Mouse (Mus musculus) heart, postnatal 0 days (tissue): ENCODE measurements at regions not wholly inside any gene's neighbourhood (a gene's known extent, or its start where the extent isn't known, plus 50 kb on each side); places are given as distances from the start of the nearest gene placed in this dataset.

Source experiments
- ATAC-seq: fragments of 200-750 bp; cut with Nextera tagmentation; 2 replicates; pipeline ENCODE4 v1.8.0; 2017; ENCODE audit warnings: low read depth, moderate number of reproducible peaks, moderate library complexity; ENCODE audit not compliant: insufficient read depth
- DNase-seq: peaks from one replicate; pipeline ENCODE4 v3.0.0-alpha.2; 2016; ENCODE audit warnings: low spot score
- H3K27ac ChIP-seq: fragments of 300-500 bp; sonication (generic); 2 replicates; pipeline ENCODE4 v1.5.1; 2014; ENCODE audit warnings: low read depth, mild to moderate bottlenecking
- H3K27me3 ChIP-seq: fragments of 300-500 bp; sonication (generic); 2 replicates; pipeline ENCODE4 v1.6.1; 2014; ENCODE audit warnings: low read length, mixed read lengths; ENCODE audit not compliant: control insufficient read depth, insufficient read depth
- H3K36me3 ChIP-seq: fragments of 300-500 bp; sonication (generic); replicated peaks from 2 replicates; pipeline ENCODE4 v1.6.1; 2014; ENCODE audit warnings: low read length, mixed read lengths; ENCODE audit not compliant: control insufficient read depth, insufficient read depth
- H3K4me1 ChIP-seq: fragments of 300-500 bp; sonication (generic); 2 replicates; pipeline ENCODE4 v1.6.1; 2014; ENCODE audit warnings: antibody characterized with exemption; ENCODE audit not compliant: control insufficient read depth, insufficient read depth
- H3K4me2 ChIP-seq: fragments of 300-500 bp; sonication (generic); 2 replicates; pipeline ENCODE4 v1.6.1; 2014; ENCODE audit warnings: low read depth, mild to moderate bottlenecking, low read length, moderate library complexity
- H3K4me3 ChIP-seq: fragments of 300-500 bp; sonication (generic); 2 replicates; pipeline ENCODE4 v1.5.1; 2014; ENCODE audit warnings: low read depth, low read length
- H3K9ac ChIP-seq: fragments of 300-500 bp; sonication (generic); replicated peaks from 2 replicates; pipeline ENCODE4 v1.6.1; 2014; ENCODE audit warnings: low read depth, low read length, mixed read lengths
- H3K9me3 ChIP-seq: fragments of 300-500 bp; sonication (generic); replicated peaks from 2 replicates; pipeline ENCODE4 v1.6.1; 2016; ENCODE audit warnings: low read length; ENCODE audit not compliant: control insufficient read depth
- CTCF ChIP-seq: IDR thresholded peaks from 2 replicates; pipeline ENCODE4 v1.5.1; 2016; ENCODE audit warnings: antibody characterized with exemption, control low read depth, low read depth
- EP300 ChIP-seq: IDR thresholded peaks from 2 replicates; pipeline ENCODE4 v1.6.1; 2016; ENCODE audit warnings: antibody characterized with exemption, low read depth
- WGBS: fragments of 180-500 bp; shearing (Covaris S2); extraction: QIAGEN DNeasy Blood & Tissue Kit; methylation state at CpG from one replicate; pipeline ENCODE4 v1.1.7; 2014; 5-methylcytosine and 5-hydroxymethylcytosine counted together

DNA sequence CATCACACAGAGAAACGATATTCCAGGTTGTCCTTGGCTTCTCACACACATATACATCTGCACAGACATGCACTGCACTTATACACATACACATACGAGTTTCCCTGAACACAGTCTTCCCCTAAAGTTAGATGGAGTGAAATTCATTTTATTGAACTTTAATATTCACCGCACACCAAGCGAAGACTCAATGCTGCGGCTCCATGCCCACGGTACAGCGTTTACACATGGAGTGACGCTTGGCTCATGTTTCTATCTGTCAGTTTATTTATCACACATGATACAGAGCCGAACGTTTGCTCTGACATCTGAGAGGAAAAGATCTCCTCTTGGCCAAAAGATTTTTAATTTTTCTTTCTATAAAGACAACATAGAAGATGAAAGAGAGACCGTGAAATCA is 300.6 kb downstream of the Cbln4 start:
- no peak overlapping the region for H3K9ac ChIP-seq
- DNase-seq (no peak), ATAC-seq (no peak)
- no peaks in the 10 kb centered on the region; the same call in 1 of the 2 replicates for H3K9me3 ChIP-seq
- no peak overlapping the region for H3K27ac ChIP-seq
- no peak overlapping the region for H3K4me3 ChIP-seq
- no peaks in the 10 kb centered on the region for H3K36me3 ChIP-seq
- no peak overlapping the region for H3K4me2 ChIP-seq
- 40% methylated on average over 11 of the region's 11 CpGs for WGBS
- H3K27me3 ChIP-seq: no peaks in the 10 kb centered on the region
- TF ChIP-seq CTCF: no peak
- no peak for TF ChIP-seq EP300
- no peaks in the 10 kb centered on the region for H3K4me1 ChIP-seq

DNA sequence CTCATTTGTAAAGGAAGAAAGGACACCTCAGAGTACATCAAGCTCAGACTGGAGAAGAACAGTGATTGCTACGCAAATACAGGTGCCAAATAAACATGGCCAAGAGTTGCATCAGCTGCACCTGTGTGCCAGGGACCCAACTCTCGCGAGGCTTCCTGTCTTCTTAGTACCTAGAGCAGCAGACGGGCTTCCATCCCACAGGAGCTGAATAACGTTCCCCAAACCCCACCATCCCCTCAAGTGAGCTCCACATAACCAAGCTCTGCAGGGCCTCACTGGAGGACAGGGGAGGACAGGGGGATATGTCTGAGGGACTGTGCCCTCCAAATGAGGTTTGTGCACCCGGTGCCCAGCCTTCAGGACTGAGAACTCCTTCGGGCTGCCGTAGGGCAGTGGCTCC is 305.5 kb downstream of the Cbln4 start:
- WGBS: 86% methylated on average over 8 of the region's 8 CpGs
- no peak for ATAC-seq
- no peak for TF ChIP-seq CTCF
- no peak for TF ChIP-seq EP300

DNA sequence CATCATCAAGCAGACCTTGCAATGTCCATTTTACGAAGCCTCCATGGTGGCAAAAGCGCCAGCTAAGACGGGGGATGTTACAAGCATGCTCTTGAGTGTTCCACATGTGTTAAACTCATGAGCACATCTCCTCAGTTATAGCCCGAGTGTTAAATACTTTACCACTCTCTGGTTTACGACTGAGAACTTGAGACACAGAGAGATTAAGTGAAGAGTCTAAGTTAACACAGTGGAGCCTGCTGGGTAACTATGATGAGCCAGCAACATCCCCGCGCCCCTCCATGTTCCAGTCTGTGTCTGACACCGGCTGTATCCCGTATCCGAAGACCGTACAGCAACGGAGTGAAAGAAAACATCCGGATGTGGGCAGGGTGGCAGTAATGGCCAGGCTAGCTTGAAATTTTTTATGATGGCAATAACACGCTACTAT is 308.2 kb downstream of the Cbln4 start:
- Histone ChIP-seq H3K4me3 (no peak overlapping the region), H3K27ac (no peak overlapping the region), H3K4me1 (no peaks in the 10 kb centered on the region), H3K36me3 (no peaks in the 10 kb centered on the region), H3K4me2 (no peak overlapping the region), H3K9me3 (no peaks in the 10 kb centered on the region), H3K9ac (no peak overlapping the region), H3K27me3 (no peaks in the 10 kb centered on the region)
- ATAC-seq (no peak), DNase-seq (no peak)
- TF ChIP-seq CTCF (no peak), EP300 (no peak)
- WGBS: 72% methylated on average over 14 of the region's 14 CpGs

More for the DNA sequence above, 305.5 kb downstream of the Cbln4 start:
- Histone ChIP-seq H3K9ac (no peak overlapping the region), H3K27me3 (no peaks in the 10 kb centered on the region), H3K4me1 (no peaks in the 10 kb centered on the region), H3K4me3 (no peak overlapping the region), H3K27ac (no peak overlapping the region), H3K36me3 (no peaks in the 10 kb centered on the region), H3K4me2 (no peak overlapping the region), H3K9me3 (no peaks in the 10 kb centered on the region)
- DNase-seq: no peak

DNA sequence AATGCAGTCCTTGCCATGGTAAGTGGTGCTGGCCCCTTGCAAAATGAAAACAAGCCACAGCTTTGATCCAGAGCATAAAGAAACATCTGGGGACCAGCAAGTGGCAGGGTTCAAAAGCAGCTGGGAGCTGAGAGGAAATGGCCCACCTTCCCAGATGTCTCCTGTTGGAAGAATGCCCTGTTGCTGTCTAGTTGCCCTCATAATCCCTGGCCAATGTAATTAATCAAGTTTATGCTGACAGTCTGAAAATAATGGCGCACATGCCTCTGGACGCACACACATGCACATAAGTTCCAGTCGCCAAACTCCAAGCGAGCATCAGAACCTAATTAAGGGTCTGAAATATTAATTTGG is 308.7 kb downstream of the Cbln4 start:
- H3K4me2 ChIP-seq: no peak overlapping the region

DNA sequence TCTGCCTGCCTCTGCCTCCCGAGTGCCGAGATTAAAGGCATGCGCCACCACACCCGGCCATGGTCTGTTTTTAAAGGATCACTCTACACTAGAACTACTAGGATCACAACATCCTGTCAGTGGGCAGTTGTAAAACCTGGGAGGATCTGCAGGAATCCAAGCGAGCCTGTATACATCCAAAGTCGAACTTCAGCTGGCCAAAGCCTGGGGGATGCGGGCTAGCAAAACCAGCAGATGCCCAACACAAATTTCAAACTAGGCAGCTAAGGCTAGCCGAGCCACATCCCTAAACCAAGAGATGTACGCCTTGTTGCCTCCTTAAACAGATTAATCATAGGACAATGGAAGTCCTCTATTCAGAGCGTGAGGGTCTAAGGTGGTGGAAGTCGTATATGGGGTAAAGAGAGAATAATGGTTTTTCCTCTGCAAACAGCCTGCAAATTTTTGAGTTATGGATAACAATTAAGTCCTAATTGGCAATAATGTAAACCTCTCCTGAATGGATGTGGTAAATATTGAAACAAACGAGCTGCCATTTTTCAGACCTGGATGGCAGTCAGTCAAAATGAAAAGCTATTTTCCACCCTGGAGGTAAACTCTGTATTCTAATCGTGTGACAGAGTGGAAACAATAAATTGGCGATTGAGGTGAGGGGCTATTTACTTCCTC is 309.2 kb downstream of the Cbln4 start:
- no peaks in the 10 kb centered on the region for H3K36me3 ChIP-seq
- WGBS: 78% methylated on average over 14 of the region's 14 CpGs
- H3K4me2 ChIP-seq: no peak overlapping the region
- DNase-seq (no peak), ATAC-seq (no peak)
- no peak overlapping the region for H3K27ac ChIP-seq
- no peaks in the 10 kb centered on the region for H3K4me1 ChIP-seq
- no peaks in the 10 kb centered on the region for H3K9me3 ChIP-seq
- no peak overlapping the region for H3K4me3 ChIP-seq
- H3K27me3 ChIP-seq: no peaks in the 10 kb centered on the region
- no peak overlapping the region for H3K9ac ChIP-seq
- no peak for TF ChIP-seq CTCF
- no peak for TF ChIP-seq EP300

More for the DNA sequence above, 308.7 kb downstream of the Cbln4 start:
- no peaks in the 10 kb centered on the region for H3K36me3 ChIP-seq
- DNase-seq (no peak), ATAC-seq (no peak)
- no peak overlapping the region for H3K4me3 ChIP-seq
- no peak overlapping the region for H3K9ac ChIP-seq
- no peaks in the 10 kb centered on the region for H3K9me3 ChIP-seq
- TF ChIP-seq EP300 (no peak), CTCF (no peak)
- 81% methylated on average over 4 of the region's 4 CpGs for WGBS
- no peaks in the 10 kb centered on the region for H3K27me3 ChIP-seq
- H3K27ac ChIP-seq: no peak overlapping the region
- H3K4me1 ChIP-seq: no peaks in the 10 kb centered on the region

DNA sequence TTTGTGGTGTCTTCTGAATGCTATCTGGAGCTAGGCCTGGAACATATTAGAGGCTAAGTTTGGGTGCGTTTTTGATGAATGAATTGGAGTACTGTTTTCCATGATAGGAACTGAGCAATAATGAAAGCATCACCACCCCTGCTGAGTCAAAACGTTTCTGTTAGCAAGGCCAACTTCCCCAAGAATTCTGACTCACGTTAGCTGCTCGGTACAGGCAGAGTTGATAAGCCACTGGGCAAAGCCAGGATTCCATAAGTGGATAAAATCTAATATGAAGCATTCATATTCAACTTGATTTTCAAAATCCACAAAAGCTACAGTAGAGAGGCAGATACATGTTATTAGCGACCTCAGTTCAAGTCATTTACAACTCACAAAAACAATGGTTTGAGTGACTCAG is 324.0 kb downstream of the Cbln4 start:
- Histone ChIP-seq H3K36me3 (no peaks in the 10 kb centered on the region), H3K27ac (no peak overlapping the region), H3K4me1 (no peaks in the 10 kb centered on the region), H3K9me3 (no peaks in the 10 kb centered on the region), H3K4me3 (no peak overlapping the region), H3K27me3 (no peaks in the 10 kb centered on the region), H3K4me2 (no peak overlapping the region), H3K9ac (no peak overlapping the region)
- TF ChIP-seq EP300 (no peak), CTCF (no peak)
- ATAC-seq (no peak), DNase-seq (no peak)
- 58% methylated on average over 5 of the region's 5 CpGs for WGBS
